Mouse (Mus musculus) liver, embryonic 14.5 days (tissue): Measurements from ENCODE around the gene Edem1. TPM values are rescaled to one million over a fixed set of nuclear protein-coding genes. Genes with fewer than 3 reads are reported as not detected.

Experiments
- ATAC-seq: fragments of 200-750 bp; cut with Nextera tagmentation; 2 replicates; pipeline ENCODE4 v1.8.0; 2017; ENCODE audit warnings: moderate number of reproducible peaks, mild to moderate bottlenecking, moderate library complexity; ENCODE audit not compliant: insufficient read depth
- DNase-seq, 3 experiments: peaks; one replicate each; pipeline ENCODE4 v3.0.0-alpha.2; 2012 to 2013; ENCODE audit warnings: low read depth in 3 of 3, low spot score in 3 of 3
- H3K27ac ChIP-seq: fragments of 300-500 bp; sonication (generic); 2 replicates; pipeline ENCODE4 v1.5.1; 2014; ENCODE audit warnings: moderate library complexity, mild to moderate bottlenecking, control low read depth, inconsistent platforms
- H3K27me3 ChIP-seq: fragments of 300-500 bp; sonication (generic); 2 replicates; pipeline ENCODE4 v1.6.1; 2014; ENCODE audit warnings: mild to moderate bottlenecking, low read length, moderate library complexity; ENCODE audit not compliant: control insufficient read depth, insufficient read depth
- H3K36me3 ChIP-seq: fragments of 300-500 bp; sonication (generic); replicated peaks from 2 replicates; pipeline ENCODE4 v1.6.1; 2014; ENCODE audit warnings: low read depth; ENCODE audit not compliant: control insufficient read depth, insufficient read depth
- H3K4me1 ChIP-seq, 2 experiments: fragments of 200-500 bp in 1 of 2; fragments of 300-500 bp in 1 of 2; sonication (generic) in 1 of 2; replicated peaks; 2 replicates each; pipeline ENCODE4 v1.6.1; 2012 to 2014; ENCODE audit warnings: antibody characterized with exemption in 1 of 2, inconsistent platforms in 1 of 2, low read length in 1 of 2; ENCODE audit not compliant: control insufficient read depth in 2 of 2, insufficient read depth in 2 of 2
- H3K4me2 ChIP-seq: fragments of 300-500 bp; sonication (generic); 2 replicates; pipeline ENCODE4 v1.6.1; 2014; ENCODE audit warnings: low read depth, mild to moderate bottlenecking, control low read depth, moderate library complexity
- H3K4me3 ChIP-seq, 2 experiments: fragments of 200-500 bp in 1 of 2; fragments of 300-500 bp in 1 of 2; sonication (generic) in 1 of 2; 2 replicates each; pipeline ENCODE4 v1.5.1; 2012 to 2014; ENCODE audit warnings: low read depth in 2 of 2, low read length in 2 of 2, mild to moderate bottlenecking in 2 of 2, control low read depth in 1 of 2, inconsistent platforms in 1 of 2, moderate library complexity in 1 of 2; ENCODE audit not compliant: insufficient read depth in 1 of 2
- H3K9ac ChIP-seq: fragments of 300-500 bp; sonication (generic); replicated peaks from 2 replicates; pipeline ENCODE4 v1.6.1; 2014; ENCODE audit warnings: mild to moderate bottlenecking, control low read depth, moderate library complexity
- H3K9me3 ChIP-seq: fragments of 300-500 bp; sonication (generic); 2 replicates; pipeline ENCODE4 v1.6.1; 2016; ENCODE audit warnings: low read length, mixed read lengths; ENCODE audit not compliant: control insufficient read depth
- CTCF ChIP-seq: IDR thresholded peaks from 2 replicates; pipeline ENCODE4 v1.5.1; 2016; ENCODE audit warnings: antibody characterized with exemption, low read depth, control low read depth
- EP300 ChIP-seq: IDR thresholded peaks from 2 replicates; pipeline ENCODE4 v1.6.1; 2016; ENCODE audit warnings: antibody characterized with exemption, low read depth
- WGBS: fragments of 180-500 bp; shearing (Covaris S2); extraction: QIAGEN DNeasy Blood & Tissue Kit; methylation state at CpG from one replicate; pipeline ENCODE4 v1.1.7; 2014; ENCODE audit not compliant: insufficient replicate concordance; 5-methylcytosine and 5-hydroxymethylcytosine counted together
- polyA plus RNA-seq, 2 experiments: library from polyadenylated mRNA; depleted of rRNA in 1 of 2; stranded (reverse) in 1 of 2; unstranded in 1 of 2; fragments of >200 nt; fragmentation: Nextera tagmentation in 1 of 2; extraction: Ambion mirVana in 1 of 2; gene quantifications; 2 replicates each; pipeline versions ENCODE4 v1.2.1 to v1.2.3; 2012 to 2014

The Edem1 gene
- 7.2 and 9.6 TPM in 2 replicates for polyA plus RNA-seq (2012; rRNA removed)
- polyA plus RNA-seq (2014; fragmentation: Nextera tagmentation; extraction: Ambion mirVana), result 19.1 and 22.4 TPM in 2 replicates

- H3K9me3 ChIP-seq, result no peaks in the 10 kb centered on the region
- H3K4me1 ChIP-seq, result peaks cover 3 to 36% of the 10 kb centered on the region in 2 experiments
- peak within 1 kb of the TSS; percentile 80 to 81 for H3K4me3 ChIP-seq
- under 1% methylated on average over 66 of the region's 67 CpGs for WGBS
- peak within 1 kb of the TSS; percentile 31 for H3K27ac ChIP-seq
- no peaks in the 10 kb centered on the region for H3K27me3 ChIP-seq
- DNase-seq (peak; percentile 93 to 94 (median 94)), ATAC-seq (peak; percentile 99)
- peak within 1 kb of the TSS; percentile 82 for H3K9ac ChIP-seq
- H3K4me2 ChIP-seq, result peak within 1 kb of the TSS; percentile 91
- H3K36me3 ChIP-seq, result no peaks in the 10 kb centered on the region; the same call in 1 of the 2 replicates
- TF ChIP-seq CTCF (no peak), EP300 (no peak)
Observed at GRCm38 (mm10) chr6:108828234-108828868, at the start of gene Edem1. Gene Edem1, plus strand, starts transcription at chr6:108828641.

DNA sequence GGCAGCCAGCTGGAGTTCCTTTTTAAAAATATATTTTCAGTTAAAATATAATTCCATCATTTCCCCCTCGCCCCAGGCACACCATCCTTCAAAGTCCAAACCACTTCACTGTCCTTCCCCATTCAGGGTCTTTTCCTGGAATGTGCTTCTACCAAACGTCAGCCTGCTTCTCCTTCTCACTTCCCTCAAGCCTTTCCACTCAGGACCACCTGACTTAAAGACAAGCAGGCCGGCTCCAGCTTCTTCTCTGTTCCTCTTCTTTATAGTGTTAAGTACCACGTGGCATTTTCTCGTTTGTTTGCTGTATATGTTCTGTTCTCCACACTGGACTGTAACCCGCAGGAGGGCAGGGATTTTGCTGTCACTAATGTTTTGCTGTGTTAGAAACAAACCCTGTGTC lies 46.6 kb upstream of the Edem1 start:
- H3K9me3 ChIP-seq, result no peaks in the 10 kb centered on the region
- 37% methylated on average over 6 of the region's 6 CpGs for WGBS
- peaks cover 15 to 22% of the 10 kb centered on the region in 2 experiments for H3K4me1 ChIP-seq
- no peak overlapping the region for H3K9ac ChIP-seq
- H3K36me3 ChIP-seq, result no peaks in the 10 kb centered on the region
- no peak overlapping the region for H3K4me2 ChIP-seq
- H3K4me3 ChIP-seq, result no peak overlapping the region
- H3K27me3 ChIP-seq, result no peaks in the 10 kb centered on the region
- ATAC-seq (no peak), DNase-seq (no peak)
- no peak for TF ChIP-seq CTCF
- no peak overlapping the region for H3K27ac ChIP-seq

- Histone ChIP-seq H3K27me3 (no peaks in the 10 kb centered on the region), H3K36me3 (no peaks in the 10 kb centered on the region), H3K27ac (peak within 1 kb of the TSS; percentile 7), H3K9me3 (no peaks in the 10 kb centered on the region), H3K4me1 (peaks cover 15 to 21% of the 10 kb centered on the region in 2 experiments), H3K4me2 (peak within 1 kb of the TSS; percentile 87), H3K4me3 (peak within 1 kb of the TSS; percentile 86 to 94), H3K9ac (peak within 1 kb of the TSS; percentile 90)
- ATAC-seq (peak; percentile 91), DNase-seq (peak; percentile 86 to 90 (median 87))
- peak; percentile 97 for TF ChIP-seq CTCF
- no peak for TF ChIP-seq EP300
- 9% methylated on average over 36 of the region's 36 CpGs for WGBS
Observed at GRCm38 (mm10) chr6:108782526-108783183, 45.8 kb upstream of the Edem1 start, which contains the start of gene Arl8b. Gene Arl8b, plus strand, starts transcription at chr6:108783099.

DNA sequence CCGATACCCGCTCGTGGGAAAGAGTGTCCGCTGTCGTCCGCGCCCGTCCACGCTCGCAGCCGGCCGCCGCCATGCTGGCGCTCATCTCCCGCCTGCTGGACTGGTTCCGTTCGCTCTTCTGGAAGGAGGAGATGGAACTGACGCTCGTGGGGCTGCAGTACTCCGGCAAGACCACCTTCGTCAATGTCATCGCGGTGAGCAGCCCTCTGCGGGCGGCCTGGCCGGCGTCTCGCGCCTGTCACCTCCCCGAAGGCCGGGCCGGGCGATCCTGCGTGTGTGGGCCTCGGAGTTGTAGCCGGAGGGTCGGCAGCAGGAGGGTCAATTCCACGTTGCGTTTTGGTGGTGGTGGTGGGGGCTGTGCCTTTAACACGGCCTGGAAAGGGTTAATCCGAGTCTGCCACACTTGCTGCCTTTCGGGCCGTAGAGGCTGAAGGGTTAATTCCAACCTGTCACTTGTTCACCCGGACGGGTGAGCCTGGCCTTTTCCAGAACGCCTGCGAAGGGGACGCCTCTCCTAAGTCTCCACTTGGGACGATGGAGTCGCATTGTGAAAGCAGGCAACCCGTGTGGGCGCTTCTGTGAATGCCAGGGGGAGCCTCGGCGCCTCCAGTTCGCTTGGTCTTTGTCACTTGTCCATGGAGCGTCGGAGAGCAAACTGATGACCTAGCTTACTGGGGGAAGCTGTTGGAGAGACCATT lies 45.1 kb upstream of the Edem1 start:
- H3K27ac ChIP-seq, result peak overlapping the region; percentile 7
- peak overlapping the region; percentile 90 for H3K9ac ChIP-seq
- TF ChIP-seq EP300, result no peak
- TF ChIP-seq CTCF, result peak; percentile 16; the same call in 1 of the 2 replicates
- ATAC-seq (peak; percentile 43), DNase-seq (peak in 1 of 3 experiments; percentile 41)
- no peaks in the 10 kb centered on the region for H3K27me3 ChIP-seq
- no peaks in the 10 kb centered on the region for H3K9me3 ChIP-seq
- under 1% methylated on average over 55 of the region's 57 CpGs for WGBS
- H3K36me3 ChIP-seq, result no peaks in the 10 kb centered on the region
- H3K4me1 ChIP-seq, result peaks cover 15 to 16% of the 10 kb centered on the region in 2 experiments
- H3K4me3 ChIP-seq, result peak overlapping the region; percentile 86 to 94
- H3K4me2 ChIP-seq, result peak overlapping the region; percentile 87
